Mouse (Mus musculus) liver, adult (tissue): ENCODE measurements around the gene Adamts13.

Experiments used
- GATA4 ChIP-seq: IDR thresholded peaks from 2 replicates; pipeline ENCODE4 v1.6.1; 2014; ENCODE audit warnings: mild to moderate bottlenecking, low read length; ENCODE audit not compliant: insufficient replicate concordance

Adamts13 gene

GRCm38 (mm10) chr2:26956811-26957487, 16.3 kb upstream of the Adamts13 start:
- no peak for TF ChIP-seq GATA4

GRCm38 (mm10) chr2:26957488-26957859, 15.7 kb upstream of the Adamts13 start:
- no peak for TF ChIP-seq GATA4

GRCm38 (mm10) chr2:26960756-26961155, 12.5 kb upstream of the Adamts13 start:
- no peak for TF ChIP-seq GATA4

- TF ChIP-seq GATA4: peak; percentile 6; the same call in 1 of the 2 replicates
Observed at GRCm38 (mm10) chr2:26963923-26964723, 9.1 kb upstream of the Adamts13 start, which contains the start of gene Rexo4. Gene Rexo4 (minus strand): TSS chr2:26964386.

- TF ChIP-seq GATA4: no peak
Observed at GRCm38 (mm10) chr2:26964724-26965370, 8.4 kb upstream of the Adamts13 start.

- no peak for TF ChIP-seq GATA4
Observed at GRCm38 (mm10) chr2:26967262-26967661, 6.0 kb upstream of the Adamts13 start.

- TF ChIP-seq GATA4: no peak
Observed at GRCm38 (mm10) chr2:26973960-26974359, 744 bp downstream of the Adamts13 start.

GRCm38 (mm10) chr2:26980361-26980760, 7.1 kb downstream of the Adamts13 start:
- TF ChIP-seq GATA4: no peak

GRCm38 (mm10) chr2:26984179-26984578, 11.0 kb downstream of the Adamts13 start:
- no peak for TF ChIP-seq GATA4

- TF ChIP-seq GATA4: no peak
Observed at GRCm38 (mm10) chr2:26984640-26985039, 11.4 kb downstream of the Adamts13 start.

GRCm38 (mm10) chr2:26993936-26994335, 20.7 kb downstream of the Adamts13 start:
- no peak for TF ChIP-seq GATA4

GRCm38 (mm10) chr2:26997498-26997897, 24.3 kb downstream of the Adamts13 start:
- no peak for TF ChIP-seq GATA4

GRCm38 (mm10) chr2:26997993-26998392, 24.8 kb downstream of the Adamts13 start:
- TF ChIP-seq GATA4: no peak

GRCm38 (mm10) chr2:27006255-27006654, 33.0 kb downstream of the Adamts13 start:
- no peak for TF ChIP-seq GATA4

- no peak for TF ChIP-seq GATA4
Observed at GRCm38 (mm10) chr2:27007701-27008100, 34.5 kb downstream of the Adamts13 start.
